In genomic region chr8:124415002-124415401, GRCm38 (mm10) we compare ENCODE assay signal across 13 mouse cellular contexts. TPM values are rescaled to one million over a fixed set of nuclear protein-coding genes. Genes with fewer than 3 reads are reported as not detected.
DNase-seq lines count a peak whose midpoint lies in the region; TF ChIP-seq lines count a peak whose summit lies in the region.
"Had no signal": no experiment of that assay in that cellular context is flagged by ENCODE, and none has a peak within 500 bp of the region (broad histone marks: within the 10 kb centered on the region; RNA-seq: fewer than 3 reads in every experiment).

No protein-coding gene starts in this region.

- peak in 1 of 2 experiments; percentile 60 for DNase-seq in layer of hippocampus, adult 2 months (ENCODE audit: low spot score in 2 of 2)
- DNase-seq in layer of hippocampus, postnatal 14 days (ENCODE audit: low spot score in 2 of 2), result no peak
- peak; percentile 20 for DNase-seq in urinary bladder, postnatal 14 days (ENCODE audit: low spot score)
- no peak for DNase-seq in urinary bladder, adult 2 months (ENCODE audit: low spot score)
- DNase-seq in cerebellum, postnatal 25 days, result peak; percentile 81 to 82
- DNase-seq in yolk sac, embryonic 10.5 days (ENCODE audit: low spot score), result no peak
- DNase-seq in ovary, postnatal 14 days (ENCODE audit: low spot score), result no peak
- DNase-seq: lung, adult 2 months had no signal

- H3K4me3 ChIP-seq in layer of hippocampus, adult 2 months, result no peak overlapping the region
- H3K4me3 ChIP-seq: heart, embryonic 13.5 days; midbrain, embryonic 12.5 days; neural tube, embryonic 12.5 days had no signal

- peak overlapping the region; percentile 67 for H3K27ac ChIP-seq in layer of hippocampus, adult 2 months
- H3K27ac ChIP-seq: heart, embryonic 13.5 days; hindbrain, embryonic 14.5 days; midbrain, embryonic 12.5 days; neural tube, embryonic 12.5 days had no signal

- TF ChIP-seq CTCF in layer of hippocampus, adult 2 months (conservative IDR thresholded peaks at IDR 0.05), result no peak

RNA-seq across cellular contexts. Expression of gene Pgbd5, which starts 24.5 kb away (rescaled TPM):
- total RNA-seq in layer of hippocampus, adult 2 months (2021), result 100 to 1,000 TPM; 291 to 304 TPM
- 100 to 1,000 TPM; 186 to 191 TPM for total RNA-seq in layer of hippocampus, postnatal 14 days (2021)
- polyA plus RNA-seq in urinary bladder, adult 2 months (2012; rRNA removed), result 10.7 and 11.8 TPM in 2 replicates
- polyA plus RNA-seq: activated CD4-positive, CD25-positive, alpha-beta regulatory T cell, adult 4 months had no signal

Comparison
In these comparisons a context has a peak if more than half of its experiments do, and no peak if none do; other contexts are left out.
1. DNase-seq: peak in urinary bladder, postnatal 14 days (single experiment) and cerebellum, postnatal 25 days (2 of 2); none in layer of hippocampus, postnatal 14 days (0 of 2), urinary bladder, adult 2 months (single experiment), yolk sac, embryonic 10.5 days (single experiment) and ovary, postnatal 14 days (single experiment).